ENCODE assay signal across 10 mouse cellular contexts in the genomic region with DNA sequence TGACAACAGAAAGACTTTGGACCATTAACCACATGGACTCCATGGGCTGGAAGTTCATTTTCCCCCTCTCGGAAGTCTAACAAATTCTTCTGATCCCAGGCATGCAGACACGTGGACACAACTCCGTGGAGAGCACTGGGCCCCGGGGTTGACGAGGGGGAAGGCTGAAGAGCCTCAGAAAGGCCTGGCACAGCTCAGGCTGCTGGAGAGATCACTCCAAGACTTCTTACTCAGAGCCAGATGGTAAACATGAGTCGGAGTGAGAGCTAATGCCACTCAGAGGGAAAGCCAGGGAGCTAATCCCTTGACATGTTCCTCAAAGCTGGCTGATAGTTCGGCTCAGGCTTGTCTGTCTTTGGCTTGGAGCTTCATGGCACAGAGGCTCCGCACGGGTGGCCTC. TPM values are rescaled to one million over a fixed set of nuclear protein-coding genes. Genes with fewer than 3 reads are reported as not detected.
A peak's percentile ranks its signal among the peaks of the same experiment; 100 is the strongest.
DNase-seq lines count a peak whose midpoint lies in the region; ATAC-seq and TF ChIP-seq lines count a peak whose summit lies in the region.
"Had no signal": no experiment of that assay in that cellular context is flagged by ENCODE, and none has a peak within 500 bp of the region (broad histone marks: within the 10 kb centered on the region; RNA-seq: fewer than 3 reads in every experiment).

No protein-coding gene starts in this region.

- H3K27me3 ChIP-seq in hindbrain, embryonic 12.5 days, result peaks cover 10% of the 10 kb centered on the region; the same call in 1 of the 2 replicates
- peaks cover 26% of the 10 kb centered on the region for H3K27me3 ChIP-seq in hindbrain, embryonic 10.5 days (ENCODE audit: insufficient read depth, poor library complexity, severe bottlenecking)
- peaks cover 24% of the 10 kb centered on the region for H3K27me3 ChIP-seq in limb, embryonic 10.5 days (ENCODE audit: low read depth, poor library complexity, severe bottlenecking)

- TF ChIP-seq POLR2A in olfactory bulb, adult 2 months (IDR thresholded peaks at IDR 0.05; ENCODE audit: insufficient read depth, low read depth, low read length), result no peak

- H3K27ac ChIP-seq in hindbrain, embryonic 12.5 days, result no peak overlapping the region
- no peak overlapping the region for H3K27ac ChIP-seq in hindbrain, embryonic 10.5 days
- H3K27ac ChIP-seq in limb, embryonic 10.5 days, result peak overlapping the region; percentile 44; the same call in 1 of the 2 replicates
- H3K27ac ChIP-seq in olfactory bulb, adult 2 months (ENCODE audit: insufficient read depth, low read depth, low read length), result peak overlapping the region; percentile 9; the same call in 1 of the 2 replicates

- peaks cover 5% of the 10 kb centered on the region; the same call in 1 of the 2 replicates for H3K36me3 ChIP-seq in hindbrain, embryonic 12.5 days
- peaks cover 14% of the 10 kb centered on the region for H3K36me3 ChIP-seq in hindbrain, embryonic 10.5 days
- peaks cover 12% of the 10 kb centered on the region for H3K36me3 ChIP-seq in limb, embryonic 10.5 days

- peaks cover 22% of the 10 kb centered on the region for H3K4me1 ChIP-seq in hindbrain, embryonic 12.5 days
- peaks cover 29% of the 10 kb centered on the region for H3K4me1 ChIP-seq in hindbrain, embryonic 10.5 days (replicated peaks)
- peaks cover 30% of the 10 kb centered on the region for H3K4me1 ChIP-seq in limb, embryonic 10.5 days
- peaks cover 34% of the 10 kb centered on the region for H3K4me1 ChIP-seq in olfactory bulb, adult 2 months (ENCODE audit: control insufficient read depth, insufficient read depth, low read length)

- no peak overlapping the region for H3K4me3 ChIP-seq in hindbrain, embryonic 12.5 days
- no peak overlapping the region for H3K4me3 ChIP-seq in hindbrain, embryonic 10.5 days
- H3K4me3 ChIP-seq in limb, embryonic 10.5 days, result no peak overlapping the region
- H3K4me3 ChIP-seq in olfactory bulb, adult 2 months (ENCODE audit: insufficient read depth, low read depth, low read length), result no peak overlapping the region

- H3K9ac ChIP-seq in hindbrain, embryonic 12.5 days, result no peak overlapping the region

- no peak for DNase-seq in hindbrain, embryonic 10.5 days (ENCODE audit: low spot score)
- peak; percentile 35 for DNase-seq in cerebellum, adult 8-10 months
- no peak for DNase-seq in limb, embryonic 10.5 days (ENCODE audit: low spot score)
- DNase-seq in layer of hippocampus, adult 9-10 months (ENCODE audit: low spot score), result no peak
- DNase-seq in thymus, postnatal 25 days, result no peak
- no peak for DNase-seq in testis, postnatal 14 days (ENCODE audit: low spot score)

- 60% methylated on average over 9 of the region's 9 CpGs for WGBS in hindbrain, embryonic 12.5 days
- 64% methylated on average over 9 of the region's 9 CpGs for WGBS in hindbrain, embryonic 10.5 days
- 66% methylated on average over 9 of the region's 9 CpGs for WGBS in limb, embryonic 10.5 days
- WGBS in olfactory bulb, adult 2 months, result 29% methylated on average over 9 of the region's 9 CpGs

- 0 out of 2 replicates have a peak, but pooled peaks cover 3% of the 10 kb centered on the region for H3K9me3 ChIP-seq in hindbrain, embryonic 12.5 days (replicated peaks)
- no peaks in the 10 kb centered on the region for H3K9me3 ChIP-seq in hindbrain, embryonic 10.5 days
- no peaks in the 10 kb centered on the region for H3K9me3 ChIP-seq in limb, embryonic 10.5 days (replicated peaks)

- no peak for TF ChIP-seq CTCF in olfactory bulb, adult 2 months (IDR thresholded peaks at IDR 0.05; ENCODE audit: insufficient read depth, low read depth, low read length)

- no peak for ATAC-seq in hindbrain, embryonic 12.5 days (ENCODE audit: low FRiP score)

- H3K4me2 ChIP-seq in hindbrain, embryonic 12.5 days (replicated peaks), result 0 out of 2 replicates have a peak overlapping the region, but pooled peaks have one; percentile 4

RNA-seq across cellular contexts. Expression of a gene that starts 14.0 kb away (rescaled TPM):
- 1.3 and 2.8 TPM in 2 replicates for polyA plus RNA-seq in hindbrain, embryonic 12.5 days (2016; fragmentation: Nextera tagmentation; extraction: Ambion mirVana)
- polyA plus RNA-seq in hindbrain, embryonic 10.5 days (2016; fragmentation: Nextera tagmentation; extraction: Ambion mirVana), result 0.35 and 0.90 TPM in 2 replicates
- not detected in 2 replicates for polyA plus RNA-seq in limb, embryonic 10.5 days (2016; fragmentation: Nextera tagmentation; extraction: Ambion mirVana)
- polyA plus RNA-seq in olfactory bulb, adult 2 months (2012; ENCODE audit: insufficient read depth, insufficient read length, low replicate concordance, missing spikeins), result not detected in 2 replicates
- polyA plus RNA-seq: G1E had no signal

RNA-seq across cellular contexts. Expression of a gene that starts 24.7 kb away (rescaled TPM):
- polyA plus RNA-seq in hindbrain, embryonic 12.5 days (2016; fragmentation: Nextera tagmentation; extraction: Ambion mirVana), result 2.4 and 2.7 TPM in 2 replicates
- 0.46 and 1.6 TPM in 2 replicates for polyA plus RNA-seq in hindbrain, embryonic 10.5 days (2016; fragmentation: Nextera tagmentation; extraction: Ambion mirVana)
- not detected in 2 replicates for polyA plus RNA-seq in limb, embryonic 10.5 days (2016; fragmentation: Nextera tagmentation; extraction: Ambion mirVana)
- not detected in 2 replicates for polyA plus RNA-seq in olfactory bulb, adult 2 months (2012; ENCODE audit: insufficient read depth, insufficient read length, low replicate concordance, missing spikeins)
- polyA plus RNA-seq: G1E had no signal

RNA-seq across cellular contexts. Expression of a gene that starts 36.2 kb away (rescaled TPM):
- polyA plus RNA-seq in hindbrain, embryonic 12.5 days (2016; fragmentation: Nextera tagmentation; extraction: Ambion mirVana), result 177 and 185 TPM in 2 replicates
- polyA plus RNA-seq in hindbrain, embryonic 10.5 days (2016; fragmentation: Nextera tagmentation; extraction: Ambion mirVana), result 193 and 219 TPM in 2 replicates
- 128 and 138 TPM in 2 replicates for polyA plus RNA-seq in limb, embryonic 10.5 days (2016; fragmentation: Nextera tagmentation; extraction: Ambion mirVana)
- polyA plus RNA-seq in olfactory bulb, adult 2 months (2012; ENCODE audit: insufficient read depth, insufficient read length, low replicate concordance, missing spikeins), result not detected in 2 replicates

RNA-seq across cellular contexts. Expression of a gene that starts 36.4 kb away (rescaled TPM):
- not detected in 2 replicates for polyA plus RNA-seq in hindbrain, embryonic 12.5 days (2016; fragmentation: Nextera tagmentation; extraction: Ambion mirVana)
- not detected in 2 replicates for polyA plus RNA-seq in hindbrain, embryonic 10.5 days (2016; fragmentation: Nextera tagmentation; extraction: Ambion mirVana)
- polyA plus RNA-seq in limb, embryonic 10.5 days (2016; fragmentation: Nextera tagmentation; extraction: Ambion mirVana), result not detected in 2 replicates
- polyA plus RNA-seq in olfactory bulb, adult 2 months (2012; ENCODE audit: insufficient read depth, insufficient read length, low replicate concordance, missing spikeins), result not detected in 2 replicates
- polyA plus RNA-seq: G1E; neural tube, embryonic 14.5 days had no signal

RNA-seq across cellular contexts. Expression of a gene that starts 54.9 kb away (rescaled TPM):
- 48.6 and 61.6 TPM in 2 replicates for polyA plus RNA-seq in hindbrain, embryonic 12.5 days (2016; fragmentation: Nextera tagmentation; extraction: Ambion mirVana)
- polyA plus RNA-seq in hindbrain, embryonic 10.5 days (2016; fragmentation: Nextera tagmentation; extraction: Ambion mirVana), result 12.6 and 29.0 TPM in 2 replicates
- polyA plus RNA-seq in limb, embryonic 10.5 days (2016; fragmentation: Nextera tagmentation; extraction: Ambion mirVana), result 1.1 TPM in 2 replicates
- polyA plus RNA-seq in olfactory bulb, adult 2 months (2012; ENCODE audit: insufficient read depth, insufficient read length, low replicate concordance, missing spikeins), result not detected in 2 replicates
- polyA plus RNA-seq: G1E had no signal

Comparison
In these comparisons a context has a peak if more than half of its experiments do, and no peak if none do; other contexts are left out.
1. H3K27ac ChIP-seq: peak in limb, embryonic 10.5 days (single experiment) and olfactory bulb, adult 2 months (single experiment); none in hindbrain, embryonic 12.5 days (single experiment) and hindbrain, embryonic 10.5 days (single experiment).
2. RNA of a gene that starts 36.2 kb away (polyA plus RNA-seq): 193 to 219 TPM in hindbrain, embryonic 10.5 days, 177 to 185 TPM in hindbrain, embryonic 12.5 days and 128 to 138 TPM in limb, embryonic 10.5 days; not detected in olfactory bulb, adult 2 months; every median in the first group is over 100 times any median in the second.